Mouse (Mus musculus) stomach, embryonic 15.5 days (tissue): Measurements from ENCODE around the gene Snd1. TPM values are rescaled to one million over a fixed set of nuclear protein-coding genes. Genes with fewer than 3 reads are reported as not detected.
A peak's percentile ranks its signal among the peaks of the same experiment; 100 is the strongest.

Source experiments
- ATAC-seq: fragments of 200-750 bp; cut with Nextera tagmentation; 2 replicates; pipeline ENCODE4 v1.8.0; 2017; ENCODE audit warnings: low read depth, moderate number of reproducible peaks, moderate TSS enrichment; ENCODE audit not compliant: insufficient read depth, low FRiP score
- H3K27ac ChIP-seq: fragments of 300-500 bp; sonication (generic); 2 replicates; pipeline ENCODE4 v1.5.1; 2015; ENCODE audit warnings: mild to moderate bottlenecking, inconsistent platforms
- H3K27me3 ChIP-seq: fragments of 300-500 bp; sonication (generic); replicated peaks from 2 replicates; pipeline ENCODE4 v1.6.1; 2015; ENCODE audit warnings: inconsistent platforms
- H3K36me3 ChIP-seq: fragments of 300-500 bp; sonication (generic); 2 replicates; pipeline ENCODE4 v1.6.1; 2015; ENCODE audit warnings: inconsistent platforms
- H3K4me1 ChIP-seq: fragments of 300-500 bp; sonication (generic); 2 replicates; pipeline ENCODE4 v1.6.1; 2015; ENCODE audit warnings: inconsistent platforms
- H3K4me2 ChIP-seq: fragments of 300-500 bp; sonication (generic); 2 replicates; pipeline ENCODE4 v1.6.1; 2015; ENCODE audit warnings: mild to moderate bottlenecking, inconsistent platforms
- H3K4me3 ChIP-seq: fragments of 300-500 bp; sonication (generic); replicated peaks from 2 replicates; pipeline ENCODE4 v1.5.1; 2015; ENCODE audit warnings: inconsistent platforms
- H3K9ac ChIP-seq: fragments of 300-500 bp; sonication (generic); 2 replicates; pipeline ENCODE4 v1.6.1; 2015; ENCODE audit warnings: inconsistent platforms
- H3K9me3 ChIP-seq: fragments of 300-500 bp; sonication (generic); 2 replicates; pipeline ENCODE4 v1.6.1; 2016; ENCODE audit warnings: inconsistent platforms
- WGBS: fragments of 180-500 bp; shearing (Covaris S2); methylation state at CpG from one replicate; pipeline ENCODE4 v1.1.7; 2015; 5-methylcytosine and 5-hydroxymethylcytosine counted together
- polyA plus RNA-seq: library from polyadenylated mRNA; unstranded; fragments of >200 nt; fragmentation: Nextera tagmentation; extraction: Ambion mirVana; gene quantifications from 2 replicates; pipeline ENCODE4 v1.2.1, GENCODE M21; 2015

Snd1 gene
- polyA plus RNA-seq, result 128 and 153 TPM in 2 replicates

GRCm38 (mm10) chr6:28474839-28475238, at the start of gene Snd1:
Snd1 (plus strand) TSS chr6:28475139.
- Histone ChIP-seq H3K27me3 (no peaks in the 10 kb centered on the region), H3K27ac (no peak within 1 kb of the TSS), H3K9ac (no peak within 1 kb of the TSS), H3K4me2 (no peak within 1 kb of the TSS), H3K36me3 (no peaks in the 10 kb centered on the region), H3K9me3 (no peaks in the 10 kb centered on the region), H3K4me3 (no peak within 1 kb of the TSS), H3K4me1 (0 out of 2 replicates have a peak, but pooled peaks cover 4% of the 10 kb centered on the region)
- ATAC-seq, result no peak
- 85% methylated on average over 5 of the region's 5 CpGs for WGBS

DNA sequence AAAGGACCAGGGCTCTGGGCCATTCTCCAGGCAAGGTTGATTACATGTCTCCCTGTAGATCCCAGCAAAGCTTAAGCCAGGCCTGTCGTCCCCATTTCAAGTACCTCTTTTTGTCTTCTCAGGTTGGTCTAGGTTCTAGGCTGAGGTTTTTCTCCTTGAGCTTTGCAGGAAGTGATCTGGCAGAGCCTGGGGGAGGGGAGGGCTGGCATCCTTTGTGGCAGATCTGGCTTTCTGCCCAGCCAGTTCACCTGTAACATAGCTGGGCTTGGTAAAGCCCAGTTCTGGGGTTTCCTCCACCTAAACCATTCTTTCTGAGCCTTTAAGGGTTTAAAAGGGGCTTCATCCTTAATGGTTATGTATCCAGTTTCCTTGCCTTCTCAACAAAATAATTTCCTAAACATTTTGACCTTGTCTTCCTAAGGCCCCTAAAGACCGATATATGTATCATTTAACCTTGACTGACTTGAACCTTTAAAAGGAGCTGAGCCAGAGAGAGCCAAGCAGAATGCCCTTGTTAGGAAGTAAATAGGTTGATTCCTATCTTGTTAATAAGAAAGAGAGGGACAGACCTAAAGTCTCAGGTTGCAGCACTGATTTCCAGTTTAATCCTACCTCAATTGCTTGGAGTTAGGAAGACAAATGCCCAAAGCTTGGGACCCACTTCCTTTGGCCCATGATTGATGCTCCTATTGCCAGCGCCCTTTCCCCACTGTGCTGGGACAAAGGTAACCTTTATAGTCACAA, 47.7 kb upstream of the Snd1 start, which contains the start of gene Fscn3:
TSS of gene Fscn3 (plus strand) at position 694 of the 744 bp plus-strand sequence.
- Histone ChIP-seq H3K4me3 (no peak within 1 kb of the TSS), H3K9me3 (no peaks in the 10 kb centered on the region), H3K4me2 (no peak within 1 kb of the TSS), H3K9ac (no peak within 1 kb of the TSS), H3K27ac (no peak within 1 kb of the TSS), H3K4me1 (peaks cover 11% of the 10 kb centered on the region; the same call in 1 of the 2 replicates), H3K27me3 (no peaks in the 10 kb centered on the region), H3K36me3 (peaks cover 8% of the 10 kb centered on the region)
- WGBS, result 78% methylated on average over 3 of the region's 3 CpGs
- no peak for ATAC-seq

DNA sequence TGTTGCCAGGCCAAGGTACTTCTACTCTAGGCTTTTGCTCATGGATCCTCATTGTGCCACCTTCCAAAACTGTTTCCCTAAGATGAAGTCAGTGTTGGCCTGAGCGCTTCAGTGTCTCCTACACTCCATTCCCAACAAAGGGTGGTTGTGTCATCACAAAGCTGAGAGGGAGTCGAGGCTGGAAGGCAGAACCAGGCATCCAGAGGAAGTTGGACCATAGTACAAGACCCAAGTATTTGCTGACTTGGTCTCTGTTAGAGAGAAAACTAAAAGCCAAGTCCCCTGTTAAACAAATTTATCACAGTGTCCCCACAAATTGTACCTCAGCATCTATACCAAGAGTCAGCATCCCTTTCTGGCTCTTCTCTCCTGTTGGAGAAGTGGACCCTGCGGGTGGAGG, 46.6 kb upstream of the Snd1 start, which contains the start of gene Gcc1:
TSS of gene Gcc1 (minus strand) at position 101 of the 400 bp plus-strand sequence.
- Histone ChIP-seq H3K9ac (no peak within 1 kb of the TSS), H3K36me3 (peaks cover 8% of the 10 kb centered on the region), H3K27me3 (no peaks in the 10 kb centered on the region), H3K4me2 (no peak within 1 kb of the TSS), H3K27ac (no peak within 1 kb of the TSS), H3K9me3 (no peaks in the 10 kb centered on the region), H3K4me1 (peaks cover 11% of the 10 kb centered on the region; the same call in 1 of the 2 replicates), H3K4me3 (no peak within 1 kb of the TSS)
- WGBS, result 84% methylated on average over 3 of the region's 3 CpGs
- no peak for ATAC-seq

DNA sequence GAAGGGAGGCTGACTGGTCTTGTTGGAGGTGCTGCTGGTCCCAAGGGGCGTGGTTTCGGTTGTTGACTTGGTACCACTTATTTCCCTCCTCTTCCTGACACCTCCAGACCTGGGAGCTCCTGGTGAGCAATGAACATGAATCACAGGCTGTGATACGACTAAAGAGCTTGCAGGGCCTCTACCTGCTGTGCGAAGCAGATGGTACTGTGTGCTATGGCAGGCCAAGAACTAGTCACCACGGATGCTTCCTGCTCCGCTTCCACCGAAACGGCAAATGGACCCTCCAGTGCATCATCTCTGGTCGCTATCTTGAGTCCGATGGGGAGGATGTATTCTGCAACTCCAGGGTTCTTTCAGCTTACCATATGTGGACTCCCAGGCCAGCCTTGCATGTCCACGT, 45.1 kb upstream of the Snd1 start:
- Histone ChIP-seq H3K4me3 (no peak overlapping the region), H3K4me1 (peaks cover 3% of the 10 kb centered on the region; the same call in 1 of the 2 replicates), H3K4me2 (no peak overlapping the region), H3K9me3 (no peaks in the 10 kb centered on the region), H3K27ac (no peak overlapping the region), H3K27me3 (no peaks in the 10 kb centered on the region), H3K9ac (no peak overlapping the region), H3K36me3 (peaks cover 8% of the 10 kb centered on the region)
- WGBS, result 86% methylated on average over 11 of the region's 11 CpGs
- no peak for ATAC-seq

DNA sequence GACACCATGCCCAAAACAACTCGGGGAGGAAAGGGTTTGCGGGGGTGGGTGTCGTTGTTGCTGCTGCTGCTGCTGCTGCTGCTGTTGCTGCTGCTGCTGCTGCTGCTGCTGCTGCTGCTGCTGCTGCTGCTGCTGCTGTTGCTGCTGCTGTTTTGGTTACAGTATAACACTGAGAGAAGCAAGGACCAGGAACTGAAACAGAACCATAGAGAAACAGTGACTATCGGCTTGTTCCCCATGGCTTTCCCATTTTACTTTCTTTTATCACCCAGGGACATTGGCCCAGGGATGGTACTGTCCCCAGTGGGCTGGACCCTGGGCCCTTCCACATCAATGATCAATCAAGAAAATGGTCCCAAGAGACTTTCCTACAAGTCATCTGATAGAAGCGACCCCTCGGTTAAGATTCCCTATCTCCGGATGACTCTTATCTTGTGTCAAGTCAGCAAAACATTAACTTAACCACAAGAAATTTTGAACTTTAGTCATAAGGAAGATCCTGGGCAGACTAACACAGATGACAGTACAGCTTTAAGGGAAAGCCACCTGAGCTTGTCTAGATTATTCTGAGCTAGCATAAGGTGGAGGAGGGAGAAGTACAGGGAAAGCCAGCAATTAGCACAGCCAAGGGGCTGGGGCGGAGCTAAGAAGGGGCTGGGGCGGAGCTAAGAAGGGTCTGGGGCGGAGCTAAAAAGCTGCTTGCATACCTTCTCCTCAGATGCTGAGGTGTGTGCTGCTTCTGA, 44.0 kb upstream of the Snd1 start:
- H3K36me3 ChIP-seq, result peaks cover 2% of the 10 kb centered on the region
- 65% methylated on average over 10 of the region's 10 CpGs for WGBS
- H3K27me3 ChIP-seq, result no peaks in the 10 kb centered on the region
- H3K9me3 ChIP-seq, result no peaks in the 10 kb centered on the region
- H3K4me3 ChIP-seq, result no peak overlapping the region
- H3K4me1 ChIP-seq, result no peaks in the 10 kb centered on the region
- ATAC-seq, result peak; percentile 17; the same call in 1 of the 2 replicates
- no peak overlapping the region for H3K27ac ChIP-seq
- H3K9ac ChIP-seq, result no peak overlapping the region
- no peak overlapping the region for H3K4me2 ChIP-seq

DNA sequence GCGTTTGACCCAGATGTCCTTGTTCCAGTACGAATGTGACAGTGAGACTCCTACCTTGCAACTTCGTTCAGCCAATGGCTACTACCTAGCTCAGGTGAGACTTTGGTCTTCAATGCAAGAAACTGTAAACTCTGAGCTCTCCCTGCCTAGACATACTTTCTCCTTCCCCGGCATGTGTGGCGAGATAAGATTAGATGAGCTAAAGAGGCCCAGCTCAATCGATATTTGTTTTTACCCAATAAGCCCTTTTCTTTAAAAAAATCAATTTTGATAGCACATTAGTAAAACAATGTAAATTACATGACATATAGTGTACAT, 43.4 kb upstream of the Snd1 start:
- peak; percentile 37; the same call in 1 of the 2 replicates for ATAC-seq
- 65% methylated on average over 6 of the region's 6 CpGs for WGBS
- H3K4me2 ChIP-seq, result no peak overlapping the region

DNA sequence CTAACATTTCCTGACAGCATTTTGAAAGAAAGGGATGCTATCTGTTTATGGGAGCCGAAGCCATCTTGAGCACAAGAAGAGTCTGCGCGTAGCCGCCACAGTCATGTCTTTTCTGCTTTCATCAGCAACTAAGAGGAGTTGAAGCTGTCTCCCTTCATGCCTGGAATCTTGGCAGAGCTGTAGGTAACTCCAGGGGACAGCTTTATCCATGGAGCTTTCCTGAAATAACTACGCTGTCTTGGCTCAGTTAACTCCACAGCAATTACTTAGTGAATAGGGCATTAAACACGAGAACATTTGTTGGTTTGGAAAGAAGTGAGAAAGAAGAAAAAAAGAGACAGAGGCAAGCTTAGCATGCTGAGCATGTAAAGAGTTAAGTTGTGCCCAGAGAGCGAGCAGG, 27.0 kb upstream of the Snd1 start:
- WGBS, result 84% methylated on average over 7 of the region's 7 CpGs
- no peak overlapping the region for H3K4me3 ChIP-seq

More for the DNA sequence above, 43.4 kb upstream of the Snd1 start:
- H3K4me1 ChIP-seq, result no peaks in the 10 kb centered on the region
- H3K9me3 ChIP-seq, result no peaks in the 10 kb centered on the region
- H3K27me3 ChIP-seq, result no peaks in the 10 kb centered on the region
- no peak overlapping the region for H3K9ac ChIP-seq
- no peaks in the 10 kb centered on the region for H3K36me3 ChIP-seq
- H3K27ac ChIP-seq, result no peak overlapping the region
- H3K4me3 ChIP-seq, result no peak overlapping the region

GRCm38 (mm10) chr6:28449253-28449652, 25.7 kb upstream of the Snd1 start, which contains the start of gene Pax4:
Pax4 (minus strand) TSS chr6:28449353.
- Histone ChIP-seq H3K4me3 (no peak within 1 kb of the TSS), H3K9ac (no peak within 1 kb of the TSS), H3K4me2 (no peak within 1 kb of the TSS), H3K9me3 (no peaks in the 10 kb centered on the region), H3K27ac (no peak within 1 kb of the TSS), H3K4me1 (no peaks in the 10 kb centered on the region), H3K27me3 (peaks cover 25% of the 10 kb centered on the region), H3K36me3 (no peaks in the 10 kb centered on the region)
- WGBS, result 70% methylated on average over 2 of the region's 2 CpGs
- no peak for ATAC-seq

More for the DNA sequence above, 27.0 kb upstream of the Snd1 start:
- Histone ChIP-seq H3K36me3 (no peaks in the 10 kb centered on the region), H3K4me1 (no peaks in the 10 kb centered on the region), H3K4me2 (no peak overlapping the region), H3K27me3 (peaks cover 25% of the 10 kb centered on the region), H3K9me3 (no peaks in the 10 kb centered on the region), H3K27ac (no peak overlapping the region), H3K9ac (no peak overlapping the region)
- no peak for ATAC-seq

GRCm38 (mm10) chr6:28450481-28450880, 24.5 kb upstream of the Snd1 start:
- H3K4me1 ChIP-seq, result no peaks in the 10 kb centered on the region
- H3K9me3 ChIP-seq, result no peaks in the 10 kb centered on the region
- no peak overlapping the region for H3K27ac ChIP-seq
- H3K27me3 ChIP-seq, result peaks cover 25% of the 10 kb centered on the region
- ATAC-seq, result no peak
- H3K36me3 ChIP-seq, result no peaks in the 10 kb centered on the region
- H3K9ac ChIP-seq, result no peak overlapping the region
- 14% methylated on average over 5 of the region's 5 CpGs for WGBS
- H3K4me3 ChIP-seq, result no peak overlapping the region
- no peak overlapping the region for H3K4me2 ChIP-seq

DNA sequence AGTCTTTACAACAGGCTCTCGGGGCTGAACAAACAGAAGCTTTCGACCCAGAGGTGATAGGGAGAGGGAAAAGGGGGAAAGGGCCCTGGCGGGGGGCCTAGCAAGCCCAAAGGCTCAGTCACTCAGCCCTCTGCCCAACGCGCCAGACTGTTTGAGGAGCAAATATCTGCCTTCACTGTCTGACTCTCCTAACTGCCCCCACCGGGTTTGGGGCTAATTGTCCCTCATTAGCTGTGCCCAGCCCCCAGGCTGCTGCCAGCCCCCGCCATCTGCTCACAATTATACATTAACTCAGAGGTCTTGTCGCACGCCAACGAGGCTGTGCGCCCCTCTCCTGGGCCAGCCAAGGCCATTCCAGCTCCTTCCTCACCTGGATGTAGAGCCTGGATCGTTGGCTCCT, 24.0 kb upstream of the Snd1 start:
- Histone ChIP-seq H3K9me3 (no peaks in the 10 kb centered on the region), H3K4me2 (no peak overlapping the region), H3K36me3 (no peaks in the 10 kb centered on the region), H3K4me1 (no peaks in the 10 kb centered on the region), H3K4me3 (no peak overlapping the region), H3K9ac (no peak overlapping the region), H3K27ac (no peak overlapping the region), H3K27me3 (peaks cover 25% of the 10 kb centered on the region)
- WGBS, result 2% methylated on average over 12 of the region's 12 CpGs
- no peak for ATAC-seq

DNA sequence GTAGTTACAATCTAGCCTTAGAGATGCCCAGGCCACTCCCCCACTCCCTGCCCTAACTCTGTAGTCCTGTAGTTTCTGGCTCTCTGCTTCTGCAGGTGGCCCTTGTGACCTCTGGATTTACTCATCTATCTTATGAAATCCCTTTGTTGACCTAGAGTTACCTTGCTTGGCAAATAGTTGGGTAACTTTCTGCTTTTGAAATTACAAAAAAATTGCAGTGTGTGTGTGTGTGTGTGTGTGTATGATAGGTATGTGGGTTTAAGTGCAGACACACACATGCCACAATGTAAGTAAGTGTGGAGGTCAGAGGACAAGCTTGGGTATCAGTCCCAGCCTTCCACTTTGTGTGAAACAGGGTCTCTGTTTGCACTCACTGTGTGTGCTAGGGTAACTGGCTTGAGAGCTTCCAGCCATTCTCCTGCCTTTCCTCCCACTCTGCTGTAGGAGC, 15.7 kb upstream of the Snd1 start:
- no peak overlapping the region for H3K4me3 ChIP-seq
- no peaks in the 10 kb centered on the region for H3K9me3 ChIP-seq
- no peak overlapping the region for H3K9ac ChIP-seq
- no peaks in the 10 kb centered on the region for H3K36me3 ChIP-seq
- no peaks in the 10 kb centered on the region for H3K27me3 ChIP-seq
- ATAC-seq, result peak; percentile 56; the same call in 1 of the 2 replicates
- no peak overlapping the region for H3K27ac ChIP-seq
- H3K4me1 ChIP-seq, result no peaks in the 10 kb centered on the region
- no peak overlapping the region for H3K4me2 ChIP-seq

DNA sequence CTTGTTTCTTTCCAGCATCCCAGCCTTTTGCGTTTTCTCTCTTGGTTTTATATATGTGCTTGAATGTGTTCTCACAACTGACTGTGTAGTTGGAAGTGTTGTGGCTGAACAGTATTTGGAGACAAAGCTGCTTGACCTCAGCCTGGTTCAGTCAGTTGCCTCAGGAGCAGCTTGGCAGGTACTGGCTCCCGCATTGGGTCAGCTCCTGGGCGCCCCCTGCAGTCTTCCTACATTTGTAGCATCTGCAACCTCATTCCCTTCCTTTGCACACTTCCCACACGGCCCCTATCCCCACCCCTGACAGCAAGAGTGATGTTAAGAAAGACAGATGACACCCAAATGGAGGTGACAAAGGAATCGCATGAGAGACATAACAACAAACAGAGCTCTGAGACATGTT, 14.4 kb upstream of the Snd1 start:
- 0 out of 2 replicates have a peak, but pooled peaks have one; percentile 47 for ATAC-seq
- WGBS, result 8% methylated on average over 5 of the region's 5 CpGs
- Histone ChIP-seq H3K36me3 (no peaks in the 10 kb centered on the region), H3K4me3 (no peak overlapping the region), H3K4me1 (no peaks in the 10 kb centered on the region), H3K9ac (no peak overlapping the region), H3K4me2 (no peak overlapping the region), H3K27ac (no peak overlapping the region), H3K9me3 (no peaks in the 10 kb centered on the region), H3K27me3 (no peaks in the 10 kb centered on the region)
